Mouse (Mus musculus) frontal cortex, postnatal 14 days (tissue): Measurements from ENCODE around the gene Ppp1r12a.
"Not testable (repeated sequence)": the region's sequence is repeated elsewhere in the genome, so short reads cannot be mapped to it uniquely, and the experiment has no call there.

Experiments
- DNase-seq, 2 experiments: peaks; one replicate each; pipeline ENCODE4 v3.0.0; 2022; ENCODE audit warnings: low spot score in 2 of 2

Gene Ppp1r12a

GRCm38 (mm10) chr10:108198945-108199344, 37.0 kb downstream of the Ppp1r12a start:
- DNase-seq: no peak

- no peak for DNase-seq
Observed at GRCm38 (mm10) chr10:108202126-108202525, 40.1 kb downstream of the Ppp1r12a start.

- DNase-seq: no peak
Observed at GRCm38 (mm10) chr10:108203440-108203839, 41.4 kb downstream of the Ppp1r12a start.

GRCm38 (mm10) chr10:108209396-108209795, 47.4 kb downstream of the Ppp1r12a start:
- no peak for DNase-seq

- no peak for DNase-seq
Observed at GRCm38 (mm10) chr10:108224413-108224812, 62.4 kb downstream of the Ppp1r12a start.

GRCm38 (mm10) chr10:108237049-108237448, 75.1 kb downstream of the Ppp1r12a start:
- no peak for DNase-seq

- DNase-seq: no peak
Observed at GRCm38 (mm10) chr10:108239061-108239460, 77.1 kb downstream of the Ppp1r12a start.

- no peak for DNase-seq
Observed at GRCm38 (mm10) chr10:108250710-108251109, 88.7 kb downstream of the Ppp1r12a start.

GRCm38 (mm10) chr10:108251181-108251580, 89.2 kb downstream of the Ppp1r12a start:
- no peak for DNase-seq

- DNase-seq: no peak
Observed at GRCm38 (mm10) chr10:108255812-108256376, 93.9 kb downstream of the Ppp1r12a start.

GRCm38 (mm10) chr10:108260931-108261330, 98.9 kb downstream of the Ppp1r12a start:
- no peak for DNase-seq

- no peak for DNase-seq
Observed at GRCm38 (mm10) chr10:108264641-108265040, 102.6 kb downstream of the Ppp1r12a start.

GRCm38 (mm10) chr10:108271201-108271600, 109.2 kb downstream of the Ppp1r12a start:
- DNase-seq: no peak

- DNase-seq: no peak
Observed at GRCm38 (mm10) chr10:108276678-108277077, 114.7 kb downstream of the Ppp1r12a start.

- DNase-seq: no peak
Observed at GRCm38 (mm10) chr10:108277198-108277597, 115.2 kb downstream of the Ppp1r12a start.

GRCm38 (mm10) chr10:108281099-108281498, 119.1 kb downstream of the Ppp1r12a start:
- not testable (repeated sequence) for DNase-seq

- no peak for DNase-seq
Observed at GRCm38 (mm10) chr10:108282351-108282750, 120.4 kb downstream of the Ppp1r12a start.

GRCm38 (mm10) chr10:108283418-108283817, 121.4 kb downstream of the Ppp1r12a start:
- DNase-seq: no peak

- DNase-seq: no peak
Observed at GRCm38 (mm10) chr10:108283837-108284236, 121.8 kb downstream of the Ppp1r12a start.

- DNase-seq: no peak
Observed at GRCm38 (mm10) chr10:108284445-108284844, 122.5 kb downstream of the Ppp1r12a start.

GRCm38 (mm10) chr10:108284977-108285376, 123.0 kb downstream of the Ppp1r12a start:
- no peak for DNase-seq

- DNase-seq: no peak
Observed at GRCm38 (mm10) chr10:108286658-108287437, 124.9 kb downstream of the Ppp1r12a start.

- DNase-seq: no peak
Observed at GRCm38 (mm10) chr10:108287438-108287801, 125.4 kb downstream of the Ppp1r12a start.
